Mouse (Mus musculus): Measurements from ENCODE around the gene Ube2k. TPM values are rescaled to one million over a fixed set of nuclear protein-coding genes. Genes with fewer than 3 reads are reported as not detected.

Ube2k gene
- total RNA-seq, 2 experiments from 2014 or later: 49.7 to 151 TPM

- no peak for ATAC-seq (replicated peaks; ENCODE audit: poor library complexity, severe bottlenecking)
Measured at GRCm38 (mm10) chr5:65613152-65613924, 76.3 kb downstream of the Ube2k start.

GRCm38 (mm10) chr5:65624340-65624739, 87.3 kb downstream of the Ube2k start:
- ATAC-seq (replicated peaks; ENCODE audit: poor library complexity, severe bottlenecking): no peak

- ATAC-seq (replicated peaks; ENCODE audit: poor library complexity, severe bottlenecking): no peak
Measured at GRCm38 (mm10) chr5:65638896-65639295, 101.9 kb downstream of the Ube2k start.

Other genes starting within 250 kb of the Ube2k start
- 78.7 and 111 TPM in 2 replicates for gene Rfc1, start 201.6 kb upstream of the Ube2k start, total RNA-seq (2014; fragmentation: Nextera tagmentation)
- gene Rfc1, start 201.6 kb upstream of the Ube2k start, total RNA-seq (2017): 128 and 130 TPM in 2 replicates
- not detected in 2 replicates for gene Klb, start 188.9 kb upstream of the Ube2k start, total RNA-seq (2014; fragmentation: Nextera tagmentation)
- gene Klb, start 188.9 kb upstream of the Ube2k start, total RNA-seq (2017): not detected in 2 replicates
- gene Rpl9, start 145.8 kb upstream of the Ube2k start, total RNA-seq (2014; fragmentation: Nextera tagmentation): 3,342 and 3,430 TPM in 2 replicates
- 1,568 and 2,000 TPM in 2 replicates for gene Rpl9, start 145.8 kb upstream of the Ube2k start, total RNA-seq (2017)
- 34.2 and 43.8 TPM in 2 replicates for gene Lias, start 145.7 kb upstream of the Ube2k start, total RNA-seq (2014; fragmentation: Nextera tagmentation)
- gene Lias, start 145.7 kb upstream of the Ube2k start, total RNA-seq (2017): 40.3 and 50.7 TPM in 2 replicates
- gene Ugdh, start 101.3 kb upstream of the Ube2k start, total RNA-seq (2014; fragmentation: Nextera tagmentation): 54.7 and 56.1 TPM in 2 replicates
- 76.1 and 83.4 TPM in 2 replicates for gene Ugdh, start 101.3 kb upstream of the Ube2k start, total RNA-seq (2017)
- gene Gm43552, start 44.4 kb upstream of the Ube2k start, total RNA-seq (2014; fragmentation: Nextera tagmentation): not detected in 2 replicates
- not detected in 2 replicates for gene Gm43552, start 44.4 kb upstream of the Ube2k start, total RNA-seq (2017)
- gene Smim14, start within 50 bp of the Ube2k start, total RNA-seq (2014; fragmentation: Nextera tagmentation): 127 and 147 TPM in 2 replicates
- 95.5 and 104 TPM in 2 replicates for gene Smim14, start within 50 bp of the Ube2k start, total RNA-seq (2017)
- gene Pds5a, start 161.0 kb downstream of the Ube2k start, total RNA-seq (2014; fragmentation: Nextera tagmentation): 166 and 197 TPM in 2 replicates
- 216 and 230 TPM in 2 replicates for gene Pds5a, start 161.0 kb downstream of the Ube2k start, total RNA-seq (2017)
- gene N4bp2, start 226.3 kb downstream of the Ube2k start, total RNA-seq (2014; fragmentation: Nextera tagmentation): 29.1 and 76.5 TPM in 2 replicates
- 32.6 and 33.5 TPM in 2 replicates for gene N4bp2, start 226.3 kb downstream of the Ube2k start, total RNA-seq (2017)